Mouse (Mus musculus): ENCODE measurements around the gene Hoxd12.

Gene Hoxd12

GRCm38 (mm10) chr2:74679980-74680379 is 5.2 kb downstream of the Hoxd12 start:
- in situ Hi-C loops (cut with MboI, MseI), result loop anchor here (10.0 kb wide), 1 partner anchor 1095 kb away; the partner anchor contains the start of gene Chrna1

- in situ Hi-C loops (cut with MboI, MseI), result loop anchor here (10.0 kb wide), 1 partner anchor 1096 kb away; the partner anchor contains the start of gene Chrna1
Measured at GRCm38 (mm10) chr2:74680561-74681398, 6.0 kb downstream of the Hoxd12 start.

GRCm38 (mm10) chr2:74681594-74682531 is 7.0 kb downstream of the Hoxd12 start:
- in situ Hi-C loops (cut with MboI, MseI), result loop anchor here (10.0 kb wide), 1 partner anchor 1097 kb away; the partner anchor contains the start of gene Chrna1

GRCm38 (mm10) chr2:74682796-74683195 is 8.0 kb downstream of the Hoxd12 start:
- in situ Hi-C loops (cut with MboI, MseI), result loop anchor here (10.0 kb wide), 1 partner anchor 1098 kb away; the partner anchor contains the start of gene Chrna1

- in situ Hi-C loops (cut with MboI, MseI), result loop anchor here (10.0 kb wide), 1 partner anchor 1099 kb away; the partner anchor contains the start of gene Chrna1
Measured at GRCm38 (mm10) chr2:74683471-74683951, 8.7 kb downstream of the Hoxd12 start.

GRCm38 (mm10) chr2:74684106-74684505 is 9.3 kb downstream of the Hoxd12 start:
- in situ Hi-C loops (cut with MboI, MseI), result loop anchor here (10.0 kb wide), 1 partner anchor 1099 kb away; the partner anchor contains the start of gene Chrna1

GRCm38 (mm10) chr2:74685059-74685603 is 10.3 kb downstream of the Hoxd12 start:
- in situ Hi-C loops (cut with MboI, MseI), result loop anchor here (10.0 kb wide), 1 partner anchor 1100 kb away; the partner anchor contains the start of gene Chrna1

- in situ Hi-C loops (cut with MboI, MseI), result loop anchor here (10.0 kb wide), 1 partner anchor 1102 kb away; the partner anchor contains the start of gene Chrna1
Measured at GRCm38 (mm10) chr2:74686301-74686987, 11.6 kb downstream of the Hoxd12 start.

- in situ Hi-C loops (cut with MboI, MseI), result loop anchor here (10.0 kb wide), 1 partner anchor 1102 kb away; the partner anchor contains the start of gene Chrna1
Measured at GRCm38 (mm10) chr2:74686988-74687697, 12.3 kb downstream of the Hoxd12 start.

- in situ Hi-C loops (cut with MboI, MseI), result loop anchor here (10.0 kb wide), 1 partner anchor 1103 kb away; the partner anchor contains the start of gene Chrna1
Measured at GRCm38 (mm10) chr2:74687698-74688555, 13.1 kb downstream of the Hoxd12 start.

GRCm38 (mm10) chr2:74688795-74689573 is 14.2 kb downstream of the Hoxd12 start:
- in situ Hi-C loops (cut with MboI, MseI), result loop anchor here (10.0 kb wide), 1 partner anchor 1104 kb away; the partner anchor contains the start of gene Chrna1

- in situ Hi-C loops (cut with MboI, MseI), result loop anchor here (5.0 to 10.0 kb wide), 3 partner anchors 48 to 1105 kb away; partner anchors contain the start of gene Chrna1
Measured at GRCm38 (mm10) chr2:74689574-74690337, 14.9 kb downstream of the Hoxd12 start.

GRCm38 (mm10) chr2:74690338-74690716 is 15.5 kb downstream of the Hoxd12 start:
- in situ Hi-C loops (cut with MboI, MseI), result loop anchor here (5.0 to 10.0 kb wide), 2 partner anchors 47 to 904 kb away; no protein-coding TSS in a partner anchor

GRCm38 (mm10) chr2:74691022-74691951 is 16.5 kb downstream of the Hoxd12 start, which contains the start of gene Hoxd10:
Gene Hoxd10 (plus strand): TSS chr2:74691924.
- in situ Hi-C loops (cut with MboI, MseI), result loop anchor here (5.0 to 10.0 kb wide), 2 partner anchors 46 to 904 kb away; no protein-coding TSS in a partner anchor
